Mouse (Mus musculus): ENCODE data around the gene Stpg1.

The Stpg1 gene

DNA sequence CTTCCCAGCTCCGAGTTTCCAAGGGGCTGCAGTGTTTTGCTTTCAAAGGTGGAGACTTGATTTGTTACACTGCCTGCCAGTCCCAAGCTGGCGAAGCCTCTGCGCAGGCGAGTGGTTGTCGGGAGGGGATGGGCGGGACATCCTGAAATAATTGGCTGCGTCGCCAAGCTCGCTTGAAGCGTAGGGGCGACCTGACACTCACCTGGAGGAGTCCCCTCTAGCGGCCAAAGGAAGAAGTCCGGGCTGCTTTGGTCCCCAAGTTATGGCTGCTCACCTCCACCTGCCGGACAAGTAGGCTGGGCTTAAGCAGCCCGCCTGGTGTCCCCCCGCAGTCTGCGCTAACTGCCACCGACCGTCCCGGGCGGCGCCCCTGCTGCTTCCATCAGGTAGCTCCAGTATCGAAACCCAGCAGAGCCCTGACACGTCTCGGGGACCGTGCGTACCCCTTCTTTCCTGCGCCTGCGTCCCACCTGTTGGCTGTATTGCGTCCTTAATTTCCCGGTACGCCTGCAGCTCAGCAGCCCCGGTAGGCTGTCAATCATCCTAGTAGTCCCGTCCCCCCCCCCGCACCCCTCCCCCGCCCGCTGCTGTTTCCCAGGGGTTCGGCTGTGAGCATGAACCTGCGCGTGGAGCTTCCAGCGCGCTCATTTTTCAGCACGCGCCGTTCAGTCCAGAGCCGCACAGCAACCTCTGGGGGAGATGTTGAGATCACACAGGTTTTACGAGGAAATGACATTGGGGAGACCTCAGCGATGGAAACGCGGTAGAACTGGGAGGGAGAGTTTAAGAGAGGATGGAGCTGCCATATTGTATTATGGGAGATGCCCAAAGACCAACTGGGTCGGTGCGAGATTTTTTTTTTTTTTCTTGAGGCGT lies at the start of gene Stpg1, which contains the start of gene Nipal3:
Gene Stpg1 (plus strand): TSS at position 270 of the 876 bp plus-strand sequence.
Gene Nipal3 (minus strand): TSS at position 518 of the 876 bp plus-strand sequence.
- DNase-seq = peak; percentile 95 to 96

DNA sequence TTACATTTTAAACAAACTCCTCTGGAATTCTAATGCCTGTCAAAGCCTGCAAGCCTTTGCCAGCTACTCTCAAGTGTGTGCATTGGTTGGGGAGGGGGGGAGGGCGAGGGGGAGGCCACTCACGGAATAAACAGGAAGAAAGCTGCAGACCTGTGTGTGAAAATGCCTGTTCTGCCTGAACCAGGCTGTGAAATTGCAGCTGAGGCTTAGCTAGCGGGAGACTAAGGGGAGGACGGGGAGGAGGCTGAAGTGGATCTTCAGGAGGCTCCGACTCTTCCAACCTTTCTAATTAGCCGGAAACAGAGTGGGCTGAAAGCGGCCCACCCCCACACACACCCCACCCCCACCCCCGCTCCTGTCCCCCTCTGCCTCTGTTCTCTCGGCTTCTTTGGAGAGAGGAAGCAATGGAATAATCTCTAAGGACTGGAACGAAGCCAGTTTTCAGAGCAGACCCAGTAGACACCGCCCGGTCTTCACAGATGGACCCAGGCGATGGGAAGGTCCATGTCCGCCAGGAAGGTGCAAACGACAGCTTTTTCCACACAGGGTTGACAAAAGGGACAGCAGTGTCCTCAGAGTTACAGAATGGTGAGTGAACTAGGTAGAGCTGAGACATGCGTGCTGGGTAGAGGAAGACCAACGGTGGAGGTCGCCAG lies 43.1 kb upstream of the Stpg1 start:
- no peak for DNase-seq

DNA sequence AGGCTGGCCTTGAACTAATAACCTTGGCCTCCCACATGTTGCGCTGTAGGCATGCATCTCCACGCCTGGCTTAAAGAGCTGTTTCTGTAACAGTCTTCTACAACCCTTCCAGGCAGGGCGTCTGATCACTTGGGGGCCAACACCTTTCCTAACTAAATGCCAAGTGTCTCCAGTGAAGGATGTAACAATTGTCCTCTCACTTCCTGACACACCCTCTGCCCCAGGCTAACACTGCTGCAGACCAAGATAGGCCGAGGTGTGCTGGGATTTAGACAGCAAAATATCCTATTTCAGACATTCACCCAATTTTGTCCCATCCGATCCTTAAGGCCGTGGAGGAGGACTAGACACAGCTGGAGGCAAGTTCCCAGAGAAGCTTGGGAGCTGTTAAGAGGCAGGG lies 41.4 kb upstream of the Stpg1 start:
- no peak for DNase-seq

DNA sequence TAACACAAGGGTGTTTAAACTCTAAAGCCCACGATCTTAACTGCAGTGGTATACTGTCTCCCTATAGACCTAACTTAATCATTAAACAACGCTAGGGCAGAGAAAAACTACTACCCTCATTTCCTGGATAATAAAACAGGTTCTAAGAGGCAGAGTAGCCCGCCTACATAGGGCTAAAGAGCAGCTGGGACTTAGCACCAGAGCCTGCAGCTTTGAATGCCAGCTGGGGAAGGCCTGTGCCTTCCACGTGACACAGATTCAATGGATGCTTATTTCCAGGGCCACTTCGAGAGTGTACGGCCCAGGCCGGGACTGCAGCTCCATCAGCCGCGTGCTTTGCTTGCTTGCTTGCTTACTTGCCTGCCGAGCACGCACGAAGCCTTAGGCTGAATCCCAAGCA lies 41.0 kb upstream of the Stpg1 start:
- no peak for DNase-seq

DNA sequence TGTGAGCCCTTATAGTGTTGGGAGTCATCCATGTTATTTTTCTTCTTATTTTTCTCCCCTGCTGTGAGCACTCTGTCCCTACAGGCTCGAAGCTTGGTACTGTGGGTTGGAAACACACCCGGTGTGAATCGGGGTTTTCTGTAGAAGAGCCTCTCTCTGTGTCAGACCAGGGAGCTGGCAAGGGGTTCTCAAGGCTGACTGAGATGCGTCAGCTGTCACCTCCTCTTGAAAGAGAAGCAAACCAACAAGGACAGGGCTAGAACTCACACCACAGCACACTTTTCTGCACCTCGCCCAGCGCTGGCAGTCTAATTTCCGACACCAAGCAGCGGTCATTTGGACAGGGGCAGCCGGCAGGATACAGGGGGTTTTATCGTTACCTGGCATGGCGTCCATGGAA lies 31.2 kb upstream of the Stpg1 start:
- DNase-seq = no peak

DNA sequence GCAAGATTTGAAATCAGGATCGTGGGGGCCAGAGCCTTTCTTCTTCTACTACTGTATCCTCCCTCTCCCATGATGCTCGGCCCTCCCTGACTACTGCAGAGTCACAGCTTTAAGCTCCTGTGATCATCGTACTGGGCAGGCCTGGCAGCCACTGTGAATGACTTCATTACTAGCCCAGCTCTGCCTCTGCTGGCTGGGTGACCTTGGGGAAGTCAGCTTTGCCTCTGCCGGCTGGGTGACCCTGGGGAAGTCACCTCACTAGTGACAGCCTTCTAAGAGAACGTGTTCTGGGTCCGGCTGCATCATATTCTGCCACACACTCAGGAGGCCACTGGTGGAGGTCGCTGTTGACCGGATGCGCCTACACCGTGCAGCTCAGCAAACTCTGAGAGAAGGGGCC lies 16.7 kb upstream of the Stpg1 start:
- DNase-seq = no peak

DNA sequence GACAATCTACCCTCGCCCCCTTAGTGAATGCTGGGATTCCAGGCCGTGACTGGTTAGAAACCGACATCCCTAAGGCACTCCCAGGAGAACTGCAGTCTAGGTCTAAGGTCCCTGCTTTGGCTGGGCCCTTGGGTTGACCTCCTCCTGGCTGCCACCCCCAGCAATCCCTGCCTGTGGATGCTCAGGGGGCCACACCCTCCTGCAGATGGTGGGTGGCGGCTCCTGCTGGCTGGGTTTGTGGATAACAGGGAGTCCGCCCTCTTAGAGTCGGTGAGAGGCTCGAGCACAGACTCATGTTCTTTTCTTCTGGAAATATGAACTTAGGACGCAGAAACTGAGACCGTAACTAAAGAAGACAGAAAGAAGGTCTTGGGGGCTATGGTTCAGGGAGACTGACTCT lies 14.2 kb upstream of the Stpg1 start:
- no peak for DNase-seq

DNA sequence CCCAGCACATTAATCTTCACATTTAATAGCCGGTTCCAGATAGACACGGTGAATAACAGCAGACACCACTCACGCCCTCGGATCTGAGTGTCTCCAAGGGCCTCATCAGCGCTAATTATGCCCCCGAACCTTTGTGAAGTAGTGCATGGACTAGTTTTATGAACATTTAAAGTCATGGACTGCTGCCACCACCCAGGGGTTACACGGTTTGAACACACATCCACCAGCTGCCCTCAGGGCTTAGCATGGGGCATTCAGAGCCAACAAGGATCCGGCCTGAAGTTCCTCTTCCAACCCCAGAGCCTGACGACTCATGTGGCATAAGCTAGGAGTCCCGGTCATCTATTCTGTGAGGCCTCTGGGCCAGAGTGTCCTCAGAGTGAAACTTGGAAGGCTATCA lies 9.5 kb upstream of the Stpg1 start:
- DNase-seq = no peak

DNA sequence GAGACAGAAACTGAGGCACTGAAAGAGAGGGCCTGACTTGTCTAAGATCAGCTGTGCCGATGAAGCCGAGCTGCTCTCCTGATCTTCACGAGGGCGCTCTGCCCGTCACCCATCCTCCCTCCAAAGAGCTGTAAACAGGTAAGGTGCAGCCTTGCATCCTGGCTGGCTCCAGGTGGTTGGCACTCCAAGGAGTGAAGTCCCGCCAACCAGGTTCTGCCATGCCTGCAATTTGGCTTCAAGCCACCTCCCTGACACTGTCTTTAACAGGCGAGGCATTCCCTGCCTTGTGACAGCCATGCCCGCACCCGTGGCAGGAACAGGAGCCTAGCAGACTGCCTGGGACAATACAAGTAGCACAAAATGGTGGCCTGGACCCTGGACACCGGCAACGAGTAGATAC lies 8.2 kb upstream of the Stpg1 start:
- DNase-seq = peak; percentile 81 to 86

DNA sequence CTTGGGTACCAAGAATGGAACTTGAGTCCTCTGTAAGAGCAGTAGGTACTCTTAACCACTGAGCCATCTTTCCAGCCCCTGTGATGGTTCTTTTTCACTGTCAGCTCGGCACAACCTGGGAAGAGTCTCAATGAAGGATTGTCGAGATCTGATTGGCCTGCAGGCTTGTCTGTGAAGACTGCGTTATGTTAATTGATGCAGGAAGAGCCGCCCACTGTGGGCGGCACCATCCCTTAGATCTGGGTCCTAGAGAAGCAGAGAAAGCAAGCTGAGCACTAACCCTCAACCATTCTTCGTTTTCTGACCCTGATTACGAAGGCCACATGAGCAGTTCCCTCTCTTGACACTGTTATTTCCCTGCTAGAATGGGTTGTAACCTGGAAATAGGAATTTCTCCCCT lies 5.3 kb upstream of the Stpg1 start:
- DNase-seq = no peak

DNA sequence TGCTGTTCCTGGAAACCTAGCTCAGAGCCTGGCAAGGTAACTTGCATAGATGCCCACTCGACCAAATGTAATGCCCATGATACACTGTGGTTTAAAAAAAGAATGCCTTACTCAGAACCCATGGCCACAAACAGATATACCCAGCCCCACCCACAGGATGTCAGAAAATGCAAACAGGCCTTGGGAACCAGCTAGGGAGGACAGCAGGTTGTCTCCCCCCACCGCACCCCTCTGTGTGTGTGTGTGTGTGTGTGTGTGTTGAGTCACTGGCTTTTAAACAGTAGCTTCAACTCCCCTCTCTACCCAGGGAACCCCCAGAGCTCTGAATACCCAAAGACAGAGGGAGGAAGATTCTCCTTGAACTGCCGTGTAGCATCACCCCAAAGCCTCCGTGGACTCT lies 1.3 kb upstream of the Stpg1 start:
- no peak for DNase-seq

DNA sequence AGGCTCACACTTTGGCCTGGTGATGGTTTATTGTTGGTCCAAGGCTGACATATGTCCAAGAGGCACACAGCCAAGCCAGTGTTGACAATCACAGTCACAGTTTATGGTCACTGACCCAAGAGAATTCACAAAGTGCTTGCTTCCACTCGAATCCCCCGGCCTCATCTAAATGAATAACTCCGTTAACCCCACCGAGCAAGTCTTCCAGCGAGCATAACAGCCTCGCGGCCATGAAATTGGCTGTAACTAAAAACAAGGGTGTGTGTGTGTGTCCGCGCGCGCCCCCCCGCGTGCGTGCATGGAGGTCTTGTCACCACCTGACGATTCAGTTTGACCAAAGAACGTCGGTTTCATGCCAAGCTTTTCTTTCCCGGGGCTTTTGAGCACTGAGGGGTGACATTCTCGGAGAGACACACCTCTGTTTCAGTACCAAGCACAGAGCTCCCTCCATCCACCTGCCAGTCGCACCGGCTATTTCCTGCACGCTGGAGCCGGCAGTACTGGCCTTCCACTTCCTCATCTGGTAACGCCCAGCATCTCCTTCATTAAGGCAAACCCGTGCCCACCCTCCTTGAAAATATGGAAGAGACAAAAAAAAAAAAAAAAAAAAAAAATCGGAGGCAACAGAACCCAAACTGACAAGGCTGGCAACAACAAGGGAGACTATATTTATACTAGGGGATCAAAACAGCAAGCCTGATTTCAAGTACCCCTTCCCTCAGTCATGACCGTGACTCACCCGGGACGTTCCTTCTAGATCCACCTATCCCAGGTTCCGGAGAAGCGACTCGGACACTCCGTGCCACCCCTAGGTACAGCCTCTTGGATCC lies 684 bp upstream of the Stpg1 start:
- DNase-seq = peak; percentile 74 to 82

DNA sequence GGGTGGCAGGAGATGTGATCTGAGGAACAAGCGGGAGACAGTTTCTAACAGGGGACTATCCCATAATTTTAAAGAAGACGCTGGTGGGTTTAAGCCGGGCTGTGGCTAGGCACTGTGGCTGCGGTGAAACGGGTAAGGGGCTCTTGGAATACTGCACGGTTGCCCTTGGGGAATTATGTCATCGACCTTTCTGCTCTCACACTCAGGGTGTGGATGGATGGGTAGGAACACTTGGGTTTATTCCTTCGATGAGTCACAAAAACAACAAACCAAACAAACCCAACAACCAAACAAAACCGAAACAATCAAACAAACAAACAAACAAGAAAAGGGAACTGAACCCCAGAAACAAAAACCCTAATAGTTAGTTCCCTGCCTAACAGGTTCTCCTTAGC lies 804 bp downstream of the Stpg1 start:
- DNase-seq = no peak

DNA sequence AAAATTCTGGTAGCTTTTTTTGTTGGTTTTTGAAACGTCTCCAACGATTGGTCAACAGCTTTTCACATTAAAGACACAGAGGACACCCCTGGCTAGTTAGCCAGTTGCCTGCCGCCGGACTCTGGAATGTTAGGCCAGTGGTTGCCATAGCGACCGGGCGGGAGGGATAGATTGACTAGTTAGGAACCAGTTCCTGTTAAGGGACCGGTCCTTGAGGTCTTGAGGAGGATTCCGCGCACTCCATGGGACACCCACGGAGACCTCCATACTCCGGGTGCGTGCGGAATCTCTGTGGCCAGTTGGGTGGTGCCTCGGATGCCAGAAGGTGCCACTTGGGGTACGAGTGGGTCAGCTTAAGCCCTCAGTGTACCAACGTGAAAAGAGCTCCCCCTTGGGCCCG lies 1.2 kb downstream of the Stpg1 start:
- DNase-seq = peak in 1 of 2 experiments; percentile 42

DNA sequence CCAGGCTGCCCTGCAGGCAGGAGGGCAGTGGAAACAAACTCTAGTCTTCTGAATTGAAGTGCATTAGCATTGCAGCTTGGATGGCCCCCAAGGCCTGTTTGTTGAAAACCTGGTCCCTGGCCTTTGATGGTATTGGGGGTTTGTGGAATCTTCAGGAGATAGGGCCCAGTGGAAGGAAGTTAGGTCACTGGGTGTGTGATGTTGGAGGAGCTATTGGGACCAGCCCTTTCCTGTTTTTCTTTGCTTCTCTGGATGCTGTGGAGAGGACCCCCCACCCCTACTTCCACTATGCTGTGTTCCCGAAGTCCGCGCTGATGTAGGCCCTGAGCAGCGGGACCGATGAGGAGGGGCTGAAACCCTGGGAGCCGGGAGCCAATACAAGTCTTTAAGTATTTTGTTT lies 3.5 kb downstream of the Stpg1 start:
- no peak for DNase-seq

DNA sequence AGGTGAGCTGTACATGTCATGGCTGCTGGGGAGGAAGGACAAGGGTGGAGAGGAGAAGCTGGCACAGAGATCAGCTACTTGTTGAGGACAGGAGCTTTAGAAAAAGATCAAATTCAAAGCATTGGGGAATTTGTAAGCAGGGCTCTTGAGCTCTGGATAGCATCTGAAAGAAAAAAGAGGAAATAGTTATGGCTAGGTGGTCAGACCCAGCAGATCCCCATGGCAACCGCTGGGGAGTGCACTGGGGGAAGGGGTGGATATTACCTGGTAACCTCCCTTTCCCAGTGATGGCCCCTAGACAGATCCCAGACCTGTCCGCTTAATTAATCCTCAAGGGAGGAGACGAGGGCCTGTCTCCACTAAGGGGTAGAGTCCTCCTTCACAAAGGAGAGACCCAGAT lies 5.2 kb downstream of the Stpg1 start:
- DNase-seq = no peak

DNA sequence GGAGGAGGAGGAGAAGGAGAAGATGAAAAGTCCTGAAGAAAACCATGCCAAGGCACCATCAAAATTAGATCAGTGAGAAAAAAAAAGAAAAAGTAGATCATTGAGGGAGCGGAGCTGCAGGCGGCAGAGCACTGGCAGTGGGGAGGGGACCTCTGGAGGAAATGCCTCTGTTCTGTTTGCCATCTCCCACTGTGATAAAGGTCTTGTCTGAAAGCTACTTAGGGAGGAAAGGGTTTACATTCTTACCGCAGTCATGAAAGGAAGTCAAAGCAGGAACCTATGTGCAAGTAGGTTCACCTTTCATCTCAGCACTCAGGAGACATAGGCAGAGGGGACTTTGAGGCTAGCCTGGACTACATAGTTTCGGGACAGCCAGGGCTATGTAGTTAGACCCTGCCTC lies 7.0 kb downstream of the Stpg1 start:
- no peak for DNase-seq

DNA sequence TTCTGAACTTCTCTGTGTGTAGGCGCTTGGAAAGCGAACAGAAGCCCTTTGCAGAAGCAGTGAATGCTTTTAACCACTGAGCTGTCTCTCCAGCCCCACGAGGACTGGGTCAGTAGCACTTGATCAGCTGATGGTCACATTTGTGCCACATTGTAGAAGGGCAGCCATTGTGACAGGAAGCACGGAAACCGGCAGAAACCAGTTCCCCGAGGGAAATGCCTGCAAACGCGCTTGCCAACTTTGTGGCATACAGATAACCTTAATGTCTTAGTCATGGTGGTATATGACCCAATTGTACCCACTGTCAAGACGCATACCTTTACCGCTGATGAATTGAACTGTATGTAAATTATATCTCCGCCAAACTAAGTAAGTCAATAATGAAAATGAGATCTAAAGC lies 11.2 kb downstream of the Stpg1 start:
- no peak for DNase-seq

DNA sequence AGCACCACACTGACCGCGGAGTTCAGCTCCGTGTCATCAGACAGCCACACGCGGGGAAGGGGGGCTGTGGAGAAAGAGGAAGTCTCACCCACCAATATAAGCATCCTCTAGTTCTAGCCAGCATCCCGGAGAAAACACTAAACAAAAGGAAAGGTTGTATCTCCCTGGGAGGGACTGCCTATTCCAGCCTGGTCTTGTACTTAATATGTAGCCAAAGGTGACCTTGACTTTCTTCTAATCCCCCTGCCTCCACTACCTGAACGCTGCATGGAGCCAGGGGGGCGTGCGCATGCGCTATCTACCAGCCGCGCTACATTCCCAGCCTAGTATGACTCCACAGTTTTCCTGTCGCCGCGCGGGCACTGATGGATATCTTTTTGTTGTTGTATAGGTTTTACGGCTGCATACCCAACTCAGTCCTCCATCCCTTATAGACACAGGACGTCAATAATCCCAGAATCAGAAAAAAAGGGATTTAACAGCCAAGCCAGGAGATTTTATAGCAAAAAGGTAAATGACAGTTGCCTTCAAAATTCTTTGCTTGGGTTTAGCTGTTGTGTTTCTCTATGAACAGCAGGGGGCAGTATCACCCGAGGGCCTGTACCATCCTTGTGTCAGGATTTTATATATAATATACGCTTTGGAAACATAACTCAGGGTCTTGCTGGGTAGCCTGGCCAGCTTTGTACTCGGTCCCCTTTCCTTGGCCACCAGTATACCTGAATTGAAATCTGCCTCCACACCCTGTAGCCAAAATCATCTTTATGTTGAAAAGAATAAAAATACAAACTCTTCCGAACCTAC lies 13.2 kb downstream of the Stpg1 start:
- DNase-seq = peak; percentile 45 to 62

DNA sequence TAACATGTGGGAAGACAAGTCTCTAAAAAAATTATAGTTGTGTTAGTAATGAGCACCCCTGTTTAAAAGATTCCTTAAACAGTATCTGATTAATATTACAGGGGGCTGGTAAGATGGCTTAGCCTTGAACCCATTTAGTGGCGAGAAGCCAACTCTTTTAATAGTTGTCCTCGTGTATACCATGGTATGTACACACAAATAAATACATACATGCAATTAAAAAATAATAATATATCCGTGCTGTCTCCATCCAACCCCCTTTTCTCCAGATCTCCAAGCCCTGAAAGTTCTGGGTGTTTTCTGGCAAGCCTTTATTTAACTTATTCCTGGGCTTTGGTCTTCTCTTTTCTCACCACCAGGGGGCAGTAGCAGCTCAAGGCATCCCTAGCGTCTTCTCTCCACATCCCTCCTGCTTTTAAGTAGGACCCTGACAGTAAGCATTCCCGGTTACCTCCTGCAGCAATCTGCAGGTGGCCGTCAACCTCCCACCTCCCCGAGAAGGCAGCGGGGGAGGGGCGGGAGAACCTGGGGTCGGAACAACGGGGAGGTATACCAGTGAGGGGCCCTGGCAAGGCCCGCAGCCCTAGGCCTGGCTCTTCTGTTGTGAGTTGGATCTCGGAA lies 13.9 kb downstream of the Stpg1 start:
- peak; percentile 67 to 80 for DNase-seq

DNA sequence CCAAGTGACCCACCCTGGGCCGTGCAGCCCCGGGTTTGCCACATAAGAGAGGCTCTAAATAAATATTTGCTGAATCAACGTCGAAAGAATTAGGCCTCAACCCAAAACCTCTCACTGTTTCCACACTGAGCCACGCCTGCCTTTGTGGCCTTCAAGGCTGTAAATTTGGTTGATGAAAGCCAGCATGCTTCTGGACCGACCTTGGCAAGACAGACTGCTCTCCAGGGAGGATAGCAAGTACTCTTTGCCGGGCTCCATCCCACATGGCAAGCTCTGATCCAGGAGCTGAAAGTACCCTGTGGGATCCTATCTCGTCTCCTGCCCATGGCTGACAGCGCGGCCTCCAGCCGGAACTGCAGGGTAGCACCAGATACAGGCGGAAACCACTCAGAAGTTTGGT lies 14.9 kb downstream of the Stpg1 start:
- no peak for DNase-seq

DNA sequence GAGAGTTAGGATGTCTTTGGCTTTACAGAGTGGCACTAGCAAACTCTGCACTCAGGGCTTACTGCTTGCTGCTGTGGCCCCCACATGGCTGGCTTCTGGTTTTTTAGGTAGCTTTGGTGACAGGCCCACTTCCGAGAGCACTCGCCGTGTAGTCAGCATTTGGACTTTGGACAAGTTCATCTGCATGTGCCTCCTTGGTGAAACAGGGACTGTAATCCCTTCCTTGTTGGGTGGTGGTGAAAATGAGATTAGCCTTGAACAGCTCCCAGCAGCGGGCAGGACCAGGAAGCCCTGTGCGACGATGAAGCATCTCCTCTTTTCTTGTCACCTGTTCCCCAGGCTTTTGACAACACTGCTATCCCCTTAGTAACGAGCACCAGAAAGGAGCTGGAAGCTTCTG lies 19.3 kb downstream of the Stpg1 start:
- DNase-seq = no peak
